Mouse (Mus musculus): ENCODE data around the gene Sectm1a. TPM values are rescaled to one million over a fixed set of nuclear protein-coding genes. Genes with fewer than 3 reads are reported as not detected.

Sectm1a gene
- not detected in 2 replicates for total RNA-seq (2012; rRNA removed)

GRCm38 (mm10) chr11:121081120-121081519, at the start of gene Sectm1a:
Gene Sectm1a, minus strand, starts transcription at chr11:121081220.
- Histone ChIP-seq H3K4me3 (ENCODE audit: insufficient read depth in 1 of 2, low read depth in 1 of 2, low read length in 2 of 2, poor library complexity in 1 of 2, severe bottlenecking in 1 of 2) (no peak within 1 kb of the TSS), H3K9ac (ENCODE audit: insufficient read depth, low read depth, low read length, poor library complexity, severe bottlenecking) (no peak within 1 kb of the TSS), H3K36me3 (ENCODE audit: control insufficient read depth, insufficient read depth, low read length, poor library complexity, severe bottlenecking) (no peaks in the 10 kb centered on the region), H3K27ac (ENCODE audit: insufficient read depth, low read depth, low read length, poor library complexity, severe bottlenecking) (no peak within 1 kb of the TSS), H3K4me1 (ENCODE audit: control insufficient read depth in 2 of 2, insufficient read depth in 2 of 2, low read length in 2 of 2, poor library complexity in 1 of 2) (no peaks in the 10 kb centered on the region), H3K9me3 (ENCODE audit: control insufficient read depth, insufficient read depth, low read depth, low read length) (no peaks in the 10 kb centered on the region)
- no peak for DNase-seq (ENCODE audit: low read depth, low spot score)
- no peak for TF ChIP-seq MAFK (IDR thresholded peaks at IDR 0.05; ENCODE audit: insufficient read depth, low read depth, low read length)
- in situ Hi-C loops (cut with MboI; ENCODE audit: low sequenced_read_pairs in 2 of 2, unreplicated experiment in 2 of 2) = no loop called here

GRCm38 (mm10) chr11:121129616-121130015, 48.6 kb upstream of the Sectm1a start:
- Histone ChIP-seq H3K9ac (ENCODE audit: insufficient read depth, low read depth, low read length, poor library complexity, severe bottlenecking) (no peak overlapping the region), H3K9me3 (ENCODE audit: control insufficient read depth, insufficient read depth, low read depth, low read length) (no peaks in the 10 kb centered on the region), H3K4me3 (ENCODE audit: insufficient read depth in 1 of 2, low read depth in 1 of 2, low read length in 2 of 2, poor library complexity in 1 of 2, severe bottlenecking in 1 of 2) (no peak overlapping the region), H3K4me1 (ENCODE audit: control insufficient read depth in 2 of 2, insufficient read depth in 2 of 2, low read length in 2 of 2, poor library complexity in 1 of 2) (no peaks in the 10 kb centered on the region), H3K36me3 (ENCODE audit: control insufficient read depth, insufficient read depth, low read length, poor library complexity, severe bottlenecking) (no peaks in the 10 kb centered on the region), H3K27ac (ENCODE audit: insufficient read depth, low read depth, low read length, poor library complexity, severe bottlenecking) (no peak overlapping the region)
- in situ Hi-C loops (cut with MboI; ENCODE audit: low sequenced_read_pairs in 2 of 2, unreplicated experiment in 2 of 2) = no loop called here
- no peak for DNase-seq (ENCODE audit: low read depth, low spot score)
- no peak for TF ChIP-seq ZC3H11A (IDR thresholded peaks at IDR 0.05; ENCODE audit: borderline replicate concordance, low read depth, low read length)
- no peak for TF ChIP-seq ZNF384 (IDR thresholded peaks at IDR 0.05; ENCODE audit: low read depth, low read length)
- no peak for TF ChIP-seq HCFC1 (IDR thresholded peaks at IDR 0.05; ENCODE audit: borderline replicate concordance, insufficient read depth, low read length)

DNA sequence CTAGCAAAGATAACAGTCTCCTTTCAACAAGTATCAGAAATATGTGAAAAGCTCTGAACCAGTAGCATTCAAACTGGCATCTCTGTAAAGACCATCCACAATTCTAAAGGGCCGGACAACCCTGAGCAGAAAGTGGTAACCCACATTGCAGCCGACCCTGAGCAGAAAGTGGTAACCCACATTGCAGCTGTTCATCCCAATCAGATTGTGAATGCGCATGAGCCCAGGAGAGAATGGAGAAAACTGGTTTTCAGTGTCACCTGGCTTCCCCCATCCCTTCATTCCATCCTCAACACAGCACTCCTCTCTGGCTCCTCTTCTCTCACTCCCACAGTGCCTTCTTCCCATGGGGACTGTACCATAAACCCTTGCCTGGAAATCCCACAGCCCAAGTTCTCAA, 46.4 kb upstream of the Sectm1a start:
- no peak for TF ChIP-seq ZC3H11A (IDR thresholded peaks at IDR 0.05; ENCODE audit: borderline replicate concordance, low read depth, low read length)
- no peak for TF ChIP-seq HCFC1 (IDR thresholded peaks at IDR 0.05; ENCODE audit: borderline replicate concordance, insufficient read depth, low read length)
- TF ChIP-seq ZNF384 (IDR thresholded peaks at IDR 0.05; ENCODE audit: low read depth, low read length) = no peak
- TF ChIP-seq CHD2 (IDR thresholded peaks at IDR 0.05; ENCODE audit: low read depth, low read length) = no peak
- no peak for TF ChIP-seq MAFK (IDR thresholded peaks at IDR 0.05; ENCODE audit: insufficient read depth, low read depth, low read length)
- no peak for DNase-seq (ENCODE audit: low read depth, low spot score)
- no peaks in the 10 kb centered on the region for H3K9me3 ChIP-seq (ENCODE audit: control insufficient read depth, insufficient read depth, low read depth, low read length)
- no peak overlapping the region for H3K9ac ChIP-seq (ENCODE audit: insufficient read depth, low read depth, low read length, poor library complexity, severe bottlenecking)
- no peaks in the 10 kb centered on the region for H3K4me1 ChIP-seq (ENCODE audit: control insufficient read depth in 2 of 2, insufficient read depth in 2 of 2, low read length in 2 of 2, poor library complexity in 1 of 2)
- no peak overlapping the region for H3K27ac ChIP-seq (ENCODE audit: insufficient read depth, low read depth, low read length, poor library complexity, severe bottlenecking)
- H3K4me3 ChIP-seq (ENCODE audit: insufficient read depth in 1 of 2, low read depth in 1 of 2, low read length in 2 of 2, poor library complexity in 1 of 2, severe bottlenecking in 1 of 2) = no peak overlapping the region
- in situ Hi-C loops (cut with MboI; ENCODE audit: low sequenced_read_pairs in 2 of 2, unreplicated experiment in 2 of 2) = no loop called here
- H3K36me3 ChIP-seq (ENCODE audit: control insufficient read depth, insufficient read depth, low read length, poor library complexity, severe bottlenecking) = no peaks in the 10 kb centered on the region

- Histone ChIP-seq H3K9ac (ENCODE audit: insufficient read depth, low read depth, low read length, poor library complexity, severe bottlenecking) (no peak overlapping the region), H3K4me3 (ENCODE audit: insufficient read depth in 1 of 2, low read depth in 1 of 2, low read length in 2 of 2, poor library complexity in 1 of 2, severe bottlenecking in 1 of 2) (no peak overlapping the region), H3K9me3 (ENCODE audit: control insufficient read depth, insufficient read depth, low read depth, low read length) (no peaks in the 10 kb centered on the region), H3K36me3 (ENCODE audit: control insufficient read depth, insufficient read depth, low read length, poor library complexity, severe bottlenecking) (no peaks in the 10 kb centered on the region), H3K27ac (ENCODE audit: insufficient read depth, low read depth, low read length, poor library complexity, severe bottlenecking) (no peak overlapping the region), H3K4me1 (ENCODE audit: control insufficient read depth in 2 of 2, insufficient read depth in 2 of 2, low read length in 2 of 2, poor library complexity in 1 of 2) (no peaks in the 10 kb centered on the region)
- TF ChIP-seq HCFC1 (IDR thresholded peaks at IDR 0.05; ENCODE audit: borderline replicate concordance, insufficient read depth, low read length) (no peak), MAFK (IDR thresholded peaks at IDR 0.05; ENCODE audit: insufficient read depth, low read depth, low read length) (peak; percentile 34; the same call in 1 of the 2 replicates), CHD2 (IDR thresholded peaks at IDR 0.05; ENCODE audit: low read depth, low read length) (no peak), ZC3H11A (IDR thresholded peaks at IDR 0.05; ENCODE audit: borderline replicate concordance, low read depth, low read length) (no peak), ZNF384 (IDR thresholded peaks at IDR 0.05; ENCODE audit: low read depth, low read length) (peak; percentile 80)
- in situ Hi-C loops (cut with MboI; ENCODE audit: low sequenced_read_pairs in 2 of 2, unreplicated experiment in 2 of 2) = no loop called here
- peak; percentile 72 for DNase-seq (ENCODE audit: low read depth, low spot score)
Observed at GRCm38 (mm10) chr11:121126395-121126794, 45.4 kb upstream of the Sectm1a start.

- Histone ChIP-seq H3K9ac (ENCODE audit: insufficient read depth, low read depth, low read length, poor library complexity, severe bottlenecking) (no peak overlapping the region), H3K36me3 (ENCODE audit: control insufficient read depth, insufficient read depth, low read length, poor library complexity, severe bottlenecking) (no peaks in the 10 kb centered on the region), H3K4me1 (ENCODE audit: control insufficient read depth in 2 of 2, insufficient read depth in 2 of 2, low read length in 2 of 2, poor library complexity in 1 of 2) (no peaks in the 10 kb centered on the region), H3K27ac (ENCODE audit: insufficient read depth, low read depth, low read length, poor library complexity, severe bottlenecking) (no peak overlapping the region), H3K4me3 (ENCODE audit: insufficient read depth in 1 of 2, low read depth in 1 of 2, low read length in 2 of 2, poor library complexity in 1 of 2, severe bottlenecking in 1 of 2) (no peak overlapping the region), H3K9me3 (ENCODE audit: control insufficient read depth, insufficient read depth, low read depth, low read length) (no peaks in the 10 kb centered on the region)
- in situ Hi-C loops (cut with MboI; ENCODE audit: low sequenced_read_pairs in 2 of 2, unreplicated experiment in 2 of 2) = no loop called here
- TF ChIP-seq CHD2 (IDR thresholded peaks at IDR 0.05; ENCODE audit: low read depth, low read length) = no peak
- no peak for TF ChIP-seq MAFK (IDR thresholded peaks at IDR 0.05; ENCODE audit: insufficient read depth, low read depth, low read length)
- TF ChIP-seq ZC3H11A (IDR thresholded peaks at IDR 0.05; ENCODE audit: borderline replicate concordance, low read depth, low read length) = no peak
- no peak for TF ChIP-seq ZNF384 (IDR thresholded peaks at IDR 0.05; ENCODE audit: low read depth, low read length)
- TF ChIP-seq HCFC1 (IDR thresholded peaks at IDR 0.05; ENCODE audit: borderline replicate concordance, insufficient read depth, low read length) = no peak
- no peak for DNase-seq (ENCODE audit: low read depth, low spot score)
Observed at GRCm38 (mm10) chr11:121125522-121126172, 44.6 kb upstream of the Sectm1a start.
